Mouse (Mus musculus) urinary bladder, postnatal 10 days (tissue): ENCODE measurements around the gene Slc22a23.

Source experiments
- DNase-seq: peaks from one replicate; pipeline ENCODE4 v3.0.0; 2022; ENCODE audit warnings: low spot score

The Slc22a23 gene

DNA sequence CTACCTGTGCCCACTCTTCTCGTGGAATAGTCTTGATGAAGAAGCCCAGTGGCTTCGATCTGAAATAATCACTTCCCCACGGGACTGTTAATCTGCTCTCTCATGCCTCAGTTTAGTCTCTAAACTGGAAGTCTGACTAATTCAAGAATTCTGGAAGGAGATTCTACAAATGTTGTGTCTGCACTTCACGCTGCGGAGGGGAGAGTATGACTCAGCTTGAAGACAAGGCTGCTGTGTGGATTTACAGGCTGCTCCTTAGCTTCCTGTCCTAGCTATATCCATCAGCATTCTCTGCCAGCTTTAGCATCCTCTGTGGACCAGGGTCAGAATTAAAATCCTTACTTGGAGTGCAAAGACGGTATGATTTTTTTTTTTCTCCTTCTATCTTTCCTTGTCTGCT lies 112.0 kb downstream of the Slc22a23 start:
- DNase-seq, result no peak

GRCm38 (mm10) chr13:34228905-34229304 lies 116.1 kb downstream of the Slc22a23 start:
- DNase-seq, result no peak

DNA sequence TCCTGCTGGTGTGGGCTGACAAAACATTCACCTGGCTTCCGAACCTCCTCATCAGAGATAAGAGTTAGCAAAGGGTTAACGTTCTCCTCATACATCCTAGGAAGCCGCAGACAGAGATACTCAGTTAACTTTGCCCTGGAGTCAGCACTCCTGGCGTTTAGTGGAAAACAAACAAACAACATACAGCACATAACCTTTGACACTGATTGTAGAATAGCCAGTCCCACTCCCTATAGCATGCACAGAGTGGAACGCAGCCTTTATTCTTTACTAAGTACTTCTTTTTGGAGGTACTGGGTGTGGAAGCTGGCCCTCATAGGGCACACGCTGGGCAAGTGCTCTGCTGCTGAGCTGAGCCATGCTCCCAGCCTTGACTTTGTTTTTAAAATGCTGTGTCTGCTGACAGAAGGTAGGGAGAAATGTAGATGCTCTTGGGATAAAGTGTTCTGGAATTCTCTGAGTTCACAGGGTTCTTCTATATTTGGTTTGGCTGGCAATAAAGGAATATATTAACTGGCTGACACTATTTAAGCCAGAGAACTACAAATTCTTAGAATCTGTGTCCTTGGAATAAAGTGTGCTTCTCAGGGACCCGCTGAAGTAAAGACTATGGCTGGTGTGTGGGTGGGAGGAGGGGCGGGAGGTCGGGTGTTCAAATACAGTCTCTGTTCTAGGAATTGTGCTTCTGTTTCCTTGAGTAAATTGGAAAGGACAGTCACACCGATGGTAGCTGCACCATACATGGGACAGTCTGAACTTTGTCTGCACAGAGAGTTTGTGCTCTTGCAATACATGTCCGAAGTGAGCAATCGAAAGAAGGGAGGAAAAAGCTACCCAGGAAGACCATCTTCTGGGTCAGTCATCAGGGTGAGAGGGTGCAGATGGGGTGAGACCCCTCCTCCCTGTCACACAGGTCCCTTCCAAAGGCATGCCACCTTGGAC lies 117.0 kb downstream of the Slc22a23 start:
- no peak for DNase-seq

DNA sequence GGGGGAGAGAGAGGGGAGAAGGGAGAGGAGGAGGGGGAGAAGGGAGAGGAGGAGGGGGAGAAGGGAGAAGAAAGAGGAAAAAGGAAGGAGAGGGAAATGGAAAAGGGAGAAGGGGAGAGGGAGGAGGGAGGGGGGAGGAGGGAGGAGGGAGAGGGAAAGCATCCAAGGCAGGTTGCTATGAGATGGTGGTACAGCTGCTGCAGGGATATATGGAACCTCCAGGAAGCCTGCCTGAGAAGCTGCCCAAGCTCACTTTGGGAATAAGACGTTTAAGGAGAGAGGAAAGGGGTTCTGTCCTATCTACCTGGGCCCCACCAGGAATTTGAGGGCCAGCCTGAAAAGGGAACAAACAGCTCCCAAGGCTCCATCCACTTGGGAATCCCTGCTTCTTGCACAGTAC lies 118.0 kb downstream of the Slc22a23 start:
- no peak for DNase-seq

DNA sequence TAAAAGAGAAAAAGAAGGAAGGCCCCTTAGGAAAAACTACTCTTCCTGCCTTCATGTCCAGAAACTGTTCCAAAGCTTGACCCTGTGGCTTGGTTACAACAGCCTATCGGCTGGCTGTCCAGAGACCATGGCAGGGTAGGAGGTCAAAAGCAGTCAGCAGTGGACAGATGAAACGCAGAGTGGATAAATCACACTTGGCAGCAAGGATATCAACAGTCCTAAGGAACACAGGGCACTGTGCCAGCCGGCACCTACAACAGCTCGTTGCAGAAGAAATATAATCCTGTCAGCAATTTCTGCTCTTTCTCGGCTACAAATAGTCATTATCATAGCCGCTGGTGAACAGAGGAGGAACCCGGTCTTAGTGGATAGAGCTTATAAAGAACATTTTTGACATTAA lies 122.0 kb downstream of the Slc22a23 start:
- no peak for DNase-seq

DNA sequence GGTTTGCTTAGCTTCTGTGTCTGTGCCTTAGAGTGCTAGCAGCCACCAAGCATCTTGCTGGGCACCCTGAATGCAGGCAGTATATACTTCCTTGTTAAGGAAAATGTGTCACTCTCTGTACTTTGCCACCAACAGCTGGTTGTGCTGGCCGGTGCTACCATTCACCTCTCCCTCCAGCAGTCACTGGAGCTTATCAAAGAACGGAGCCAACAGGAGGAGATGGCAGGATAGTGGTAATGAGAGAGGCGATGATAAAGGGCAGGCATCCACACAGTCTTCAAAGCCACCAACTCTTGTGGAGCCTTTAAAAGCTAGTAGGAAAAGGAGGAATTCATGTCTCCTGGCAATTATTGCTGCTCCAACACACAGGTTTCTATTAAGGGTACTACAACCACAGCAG lies 125.3 kb downstream of the Slc22a23 start:
- DNase-seq, result no peak

DNA sequence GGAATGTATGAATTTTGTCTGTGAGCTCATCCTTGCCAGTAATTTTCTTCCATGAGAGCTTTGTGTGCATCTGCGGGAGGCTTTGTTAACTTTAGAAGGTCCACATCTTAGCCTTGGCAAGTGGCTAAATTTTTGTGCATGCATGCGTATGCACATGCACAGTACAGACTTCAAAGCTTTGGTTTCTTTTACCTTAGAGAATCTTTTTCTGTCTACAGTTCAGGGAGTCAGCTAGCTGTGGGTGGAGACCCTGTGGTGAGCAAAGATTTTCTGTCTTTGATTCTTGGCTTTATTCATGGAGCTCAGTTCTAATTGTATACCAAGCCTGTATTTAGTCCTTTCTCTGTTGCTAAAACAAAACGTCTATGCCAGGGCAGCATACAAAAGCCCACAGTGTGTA lies 126.2 kb downstream of the Slc22a23 start:
- DNase-seq, result no peak

GRCm38 (mm10) chr13:34214855-34215254 lies 130.1 kb downstream of the Slc22a23 start:
- no peak for DNase-seq

DNA sequence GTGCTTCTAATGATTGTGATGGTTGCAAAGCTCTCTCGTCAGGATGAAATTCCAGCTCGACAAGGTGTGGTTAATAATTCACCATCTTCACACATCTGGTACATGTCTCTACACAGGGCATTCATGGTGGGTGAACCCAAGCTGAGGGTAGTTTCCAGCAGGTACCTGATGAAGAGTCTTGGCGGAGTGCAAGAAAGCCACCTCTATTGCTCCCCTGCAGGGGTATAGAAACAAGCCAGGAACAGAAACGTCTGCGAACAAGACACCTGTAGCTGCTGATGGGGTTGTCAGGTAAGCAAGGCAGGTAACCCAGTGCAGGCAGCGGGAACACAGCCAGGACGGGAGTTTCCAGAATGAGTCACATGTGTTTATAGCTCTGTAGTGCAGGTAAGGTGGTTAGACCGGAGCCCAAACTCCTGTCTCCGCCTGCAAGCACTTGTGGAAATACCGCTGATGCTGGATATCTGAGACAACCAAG lies 132.2 kb downstream of the Slc22a23 start:
- no peak for DNase-seq

DNA sequence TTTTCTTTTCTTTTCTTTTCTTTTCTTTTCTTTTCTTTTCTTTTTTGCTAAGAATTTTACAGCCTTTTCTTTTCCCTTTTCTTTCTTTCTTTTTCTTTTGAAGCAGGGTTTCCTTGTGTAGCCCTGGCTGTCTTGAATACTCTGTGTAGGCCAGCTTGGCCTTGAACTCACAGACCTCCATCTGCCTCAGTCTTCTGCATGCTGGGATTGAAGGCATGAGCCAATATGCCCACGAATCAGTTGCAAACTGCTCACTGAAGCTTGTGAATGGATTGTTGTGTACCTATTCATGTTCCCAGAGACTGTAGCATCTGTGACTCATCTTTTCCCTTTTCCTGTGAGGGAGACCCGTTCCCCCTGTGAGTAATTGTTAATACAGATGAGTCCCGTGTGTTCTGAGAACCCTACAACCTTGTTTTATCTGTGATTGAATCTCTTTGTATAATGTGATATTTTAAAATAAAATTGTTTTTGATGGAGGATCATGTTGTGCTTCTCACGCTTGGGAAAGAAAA lies 133.7 kb downstream of the Slc22a23 start:
- no peak for DNase-seq

DNA sequence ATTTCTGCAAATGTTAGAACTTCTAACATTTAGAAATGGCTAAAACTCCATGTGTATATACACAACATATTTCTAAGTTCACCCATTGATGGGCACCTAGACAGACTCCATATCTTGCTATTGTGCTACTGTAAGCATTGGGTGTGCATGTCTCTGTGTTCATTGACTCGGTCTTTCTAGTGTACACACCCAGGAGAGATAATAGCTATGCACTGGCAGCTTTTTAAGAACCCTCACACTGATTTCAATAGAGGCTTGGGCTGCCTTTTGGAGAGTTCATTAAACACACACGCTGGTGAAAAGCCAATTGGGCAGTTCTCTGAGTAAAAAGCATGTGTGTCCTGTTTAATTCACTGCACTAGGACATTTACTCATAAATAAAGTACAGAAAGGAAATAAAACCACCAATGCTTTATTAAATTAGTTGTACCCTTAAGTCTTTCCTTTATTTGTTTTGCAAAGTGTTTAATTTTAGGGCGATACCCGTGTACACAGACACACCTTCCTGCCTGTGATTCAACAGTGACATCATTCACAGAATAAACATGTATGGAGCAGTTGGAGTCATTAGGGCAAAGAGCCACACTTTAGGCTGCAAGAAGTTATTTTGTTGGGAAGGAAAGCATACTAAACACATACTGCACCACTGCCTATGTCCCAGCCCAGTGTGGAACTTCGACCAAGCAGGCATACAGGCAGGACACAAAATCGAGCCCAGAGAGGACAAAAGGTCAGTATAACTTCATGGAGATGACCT lies 137.1 kb downstream of the Slc22a23 start:
- no peak for DNase-seq

DNA sequence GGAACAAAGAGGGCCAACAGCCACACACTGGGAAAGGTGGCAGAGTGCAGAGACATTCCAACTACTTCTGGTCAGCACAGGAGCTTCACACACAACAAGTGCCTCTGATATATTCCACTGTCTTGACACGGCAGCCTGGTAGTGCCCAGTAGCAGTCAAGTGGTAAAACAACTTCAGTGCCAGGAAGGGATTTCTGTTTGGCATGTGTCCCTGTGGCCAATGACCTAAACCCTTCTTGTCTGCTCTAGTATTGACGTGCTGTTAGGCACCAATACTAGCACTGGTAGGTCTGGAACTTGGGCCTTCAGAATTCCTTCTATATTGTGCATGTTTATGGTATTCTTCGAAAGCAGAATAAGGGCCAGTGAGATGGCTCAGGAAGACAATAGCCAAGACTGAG lies 139.8 kb downstream of the Slc22a23 start:
- DNase-seq, result no peak

- DNase-seq, result no peak
These were observed 149.3 kb downstream of the Slc22a23 start for GRCm38 (mm10) chr13:34195676-34196075.

DNA sequence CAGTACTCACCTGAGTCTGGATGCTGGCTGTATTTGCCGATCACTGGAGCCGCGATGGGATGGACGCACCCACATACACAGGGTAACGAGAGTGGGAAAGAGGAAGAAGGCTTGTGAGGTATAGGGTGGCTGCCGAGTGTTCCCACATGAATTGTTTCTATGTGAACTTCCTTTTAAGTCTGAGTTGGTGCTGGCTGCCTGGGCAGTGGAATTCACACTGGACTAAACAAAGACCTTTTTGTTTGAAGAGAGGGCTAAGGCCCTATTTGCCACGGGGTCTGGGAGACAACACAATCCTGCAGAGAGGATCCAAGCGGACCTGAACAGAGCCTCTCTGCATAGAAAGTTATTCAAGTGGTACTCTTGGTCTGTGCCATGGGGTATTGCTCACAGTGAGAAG lies 151.6 kb downstream of the Slc22a23 start:
- no peak for DNase-seq

DNA sequence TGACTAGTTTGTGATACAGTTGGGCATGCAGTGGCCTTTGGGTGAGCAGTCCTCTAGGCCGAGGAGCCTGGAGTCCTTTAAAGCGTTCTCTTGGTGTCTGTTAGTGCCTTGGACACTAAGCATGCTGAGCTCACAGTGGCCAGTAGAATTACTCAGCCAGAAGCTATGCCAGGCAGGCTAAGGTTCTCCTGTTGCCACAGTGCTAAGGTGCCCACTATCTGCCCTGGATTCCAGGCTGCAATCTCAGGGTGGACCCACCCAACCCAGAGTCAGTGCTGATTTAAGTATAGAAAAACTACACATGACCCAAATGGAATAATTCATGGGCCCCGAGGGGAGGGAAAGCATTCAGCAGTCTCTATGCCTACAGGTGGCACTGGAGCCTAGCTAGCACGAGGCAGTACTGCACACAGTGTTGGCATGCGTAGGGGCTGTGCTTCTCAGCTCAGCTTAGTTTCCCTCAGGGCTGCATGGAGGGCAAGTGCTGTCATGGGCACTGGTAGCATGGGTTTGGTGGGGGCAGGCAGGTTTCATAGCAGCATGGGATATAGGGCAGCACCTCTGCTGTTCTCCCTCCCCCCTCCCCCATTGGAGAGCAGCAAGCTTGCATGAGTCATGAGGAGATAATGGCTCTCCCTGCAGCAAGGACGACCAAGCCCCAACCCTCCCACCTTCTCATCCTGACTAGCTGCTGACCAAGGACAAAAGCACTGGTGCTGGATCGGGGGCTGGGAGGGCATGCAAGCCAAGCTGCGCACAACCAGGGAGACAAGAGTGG lies 152.4 kb downstream of the Slc22a23 start:
- DNase-seq, result no peak

DNA sequence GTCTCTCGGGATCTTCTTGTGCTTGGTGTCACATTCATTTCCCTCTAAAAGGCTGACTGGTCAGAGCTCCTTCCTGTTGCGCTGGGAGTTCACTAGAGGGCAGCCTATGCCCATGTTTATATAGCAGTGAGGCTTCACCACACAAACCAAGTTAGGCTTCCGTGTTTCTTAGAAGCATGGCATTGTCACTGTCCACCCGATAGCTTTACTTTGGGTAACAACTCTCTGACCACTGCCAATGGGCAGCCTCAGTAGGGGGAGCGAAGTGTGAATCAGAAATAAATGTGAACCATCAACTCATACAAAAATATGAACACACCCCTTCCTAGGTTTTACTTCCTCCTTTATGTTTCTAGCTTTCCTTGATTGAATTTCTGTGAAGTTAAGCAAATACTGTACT lies 157.4 kb downstream of the Slc22a23 start:
- no peak for DNase-seq

DNA sequence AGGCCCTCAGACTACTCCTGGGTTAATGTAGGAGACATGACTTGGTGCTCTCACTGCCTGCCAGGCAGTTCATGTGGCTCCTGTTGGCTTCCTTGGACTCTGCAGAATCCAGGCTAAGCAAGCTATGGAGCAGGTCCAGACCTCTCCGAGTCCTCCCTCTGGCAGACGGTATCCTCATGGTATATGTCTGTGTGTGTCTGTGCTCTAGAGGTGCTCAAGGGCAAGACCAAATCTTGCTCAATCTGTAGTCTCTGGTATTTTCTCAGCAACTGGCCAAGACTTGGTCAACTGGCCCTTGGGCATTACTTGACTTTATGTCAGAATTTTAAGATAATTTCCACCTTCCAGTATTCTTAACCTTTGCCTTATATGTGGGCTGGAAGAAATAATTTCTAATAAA lies 159.6 kb downstream of the Slc22a23 start:
- DNase-seq, result no peak

GRCm38 (mm10) chr13:34181624-34182023 lies 163.4 kb downstream of the Slc22a23 start:
- DNase-seq, result no peak

GRCm38 (mm10) chr13:34174025-34174424 lies 171.0 kb downstream of the Slc22a23 start:
- no peak for DNase-seq

GRCm38 (mm10) chr13:34163304-34163975 lies 181.5 kb downstream of the Slc22a23 start:
- no peak for DNase-seq

GRCm38 (mm10) chr13:34162491-34163303 lies 182.3 kb downstream of the Slc22a23 start, which contains the start of gene Psmg4:
Gene Psmg4 (plus strand): TSS chr13:34162964.
- DNase-seq, result peak; percentile 77
